Mouse (Mus musculus) midbrain, embryonic 15.5 days (tissue): ENCODE data around the gene Schip1. TPM values are rescaled to one million over a fixed set of nuclear protein-coding genes. Genes with fewer than 3 reads are reported as not detected.

Experiments used
- ATAC-seq: fragments of 200-750 bp; cut with Nextera tagmentation; replicated peaks from 2 replicates; pipeline ENCODE4 v1.8.0; 2017; ENCODE audit warnings: moderate TSS enrichment
- H3K27ac ChIP-seq: fragments of 300-500 bp; sonication (generic); 2 replicates; pipeline ENCODE4 v1.5.1; 2015; ENCODE audit warnings: mild to moderate bottlenecking, inconsistent platforms
- H3K27me3 ChIP-seq: fragments of 300-500 bp; sonication (generic); replicated peaks from 2 replicates; pipeline ENCODE4 v1.6.1; 2015; ENCODE audit warnings: inconsistent platforms
- H3K36me3 ChIP-seq: fragments of 300-500 bp; sonication (generic); replicated peaks from 2 replicates; pipeline ENCODE4 v1.6.1; 2015; ENCODE audit warnings: inconsistent platforms
- H3K4me1 ChIP-seq: fragments of 300-500 bp; sonication (generic); 2 replicates; pipeline ENCODE4 v1.6.1; 2015; ENCODE audit warnings: inconsistent platforms
- H3K4me2 ChIP-seq: fragments of 300-500 bp; sonication (generic); 2 replicates; pipeline ENCODE4 v1.6.1; 2015; ENCODE audit warnings: inconsistent platforms, mild to moderate bottlenecking, moderate library complexity
- H3K4me3 ChIP-seq: fragments of 300-500 bp; sonication (generic); 2 replicates; pipeline ENCODE4 v1.5.1; 2015; ENCODE audit warnings: mild to moderate bottlenecking, inconsistent platforms
- H3K9ac ChIP-seq: fragments of 300-500 bp; sonication (generic); 2 replicates; pipeline ENCODE4 v1.6.1; 2015; ENCODE audit warnings: mild to moderate bottlenecking, inconsistent platforms
- H3K9me3 ChIP-seq: fragments of 300-500 bp; sonication (generic); 2 replicates; pipeline ENCODE4 v1.6.1; 2016; ENCODE audit warnings: inconsistent platforms
- WGBS: fragments of 180-500 bp; shearing (Covaris S2); methylation state at CpG from one replicate; pipeline ENCODE4 v1.1.7; 2015; ENCODE audit warnings: mixed read lengths; 5-methylcytosine and 5-hydroxymethylcytosine counted together
- polyA plus RNA-seq: library from polyadenylated mRNA; unstranded; fragments of >200 nt; fragmentation: Nextera tagmentation; extraction: Ambion mirVana; gene quantifications from 2 replicates; pipeline ENCODE4 v1.2.1, GENCODE M21; 2015

Gene Schip1
- polyA plus RNA-seq, 1 experiment from 2014 or later, result 129 TPM

- no peaks in the 10 kb centered on the region for H3K9me3 ChIP-seq
- peak overlapping the region; percentile 61 for H3K9ac ChIP-seq
- peak overlapping the region; percentile 55 for H3K4me3 ChIP-seq
- no peaks in the 10 kb centered on the region for H3K36me3 ChIP-seq
- under 1% methylated on average over 12 of the region's 12 CpGs for WGBS
- peak overlapping the region; percentile 69 for H3K27ac ChIP-seq
- peaks cover 22% of the 10 kb centered on the region for H3K4me1 ChIP-seq
- no peaks in the 10 kb centered on the region for H3K27me3 ChIP-seq
- ATAC-seq, result 0 out of 2 replicates have a peak, but pooled peaks have one; percentile 4
- H3K4me2 ChIP-seq, result peak overlapping the region; percentile 99
Observed at GRCm38 (mm10) chr3:68493170-68493585, 428.6 kb downstream of the Schip1 start.

GRCm38 (mm10) chr3:68493586-68494295, 429.1 kb downstream of the Schip1 start:
- H3K9ac ChIP-seq, result peak overlapping the region; percentile 61
- H3K36me3 ChIP-seq, result no peaks in the 10 kb centered on the region
- peak; percentile 82 for ATAC-seq
- WGBS, result 0% methylated on average over 70 of the region's 70 CpGs
- H3K27me3 ChIP-seq, result no peaks in the 10 kb centered on the region
- H3K4me2 ChIP-seq, result peak overlapping the region; percentile 99
- H3K4me1 ChIP-seq, result peaks cover 22% of the 10 kb centered on the region
- H3K27ac ChIP-seq, result peak overlapping the region; percentile 69
- H3K4me3 ChIP-seq, result peak overlapping the region; percentile 55
- no peaks in the 10 kb centered on the region for H3K9me3 ChIP-seq

- H3K9ac ChIP-seq, result peak overlapping the region; percentile 61
- peak overlapping the region; percentile 99 for H3K4me2 ChIP-seq
- H3K4me3 ChIP-seq, result peak overlapping the region; percentile 55
- peak overlapping the region; percentile 69 for H3K27ac ChIP-seq
- H3K27me3 ChIP-seq, result no peaks in the 10 kb centered on the region
- H3K9me3 ChIP-seq, result no peaks in the 10 kb centered on the region
- ATAC-seq, result peak; percentile 49
- under 1% methylated on average over 68 of the region's 68 CpGs for WGBS
- no peaks in the 10 kb centered on the region for H3K36me3 ChIP-seq
- H3K4me1 ChIP-seq, result peaks cover 22% of the 10 kb centered on the region
Observed at GRCm38 (mm10) chr3:68494296-68495095, 429.9 kb downstream of the Schip1 start.

GRCm38 (mm10) chr3:68495096-68495735, 430.6 kb downstream of the Schip1 start:
- Histone ChIP-seq H3K4me3 (peak overlapping the region; percentile 55), H3K4me1 (peaks cover 22% of the 10 kb centered on the region), H3K27ac (peak overlapping the region; percentile 69), H3K9me3 (no peaks in the 10 kb centered on the region), H3K36me3 (no peaks in the 10 kb centered on the region), H3K27me3 (no peaks in the 10 kb centered on the region), H3K9ac (peak overlapping the region; percentile 61), H3K4me2 (peak overlapping the region; percentile 99)
- ATAC-seq, result peak; percentile 61
- under 1% methylated on average over 38 of the region's 38 CpGs for WGBS

- peak overlapping the region; percentile 61 for H3K9ac ChIP-seq
- H3K4me1 ChIP-seq, result peaks cover 22% of the 10 kb centered on the region
- peak overlapping the region; percentile 99 for H3K4me2 ChIP-seq
- peak overlapping the region; percentile 55 for H3K4me3 ChIP-seq
- no peaks in the 10 kb centered on the region for H3K27me3 ChIP-seq
- H3K9me3 ChIP-seq, result no peaks in the 10 kb centered on the region
- no peaks in the 10 kb centered on the region for H3K36me3 ChIP-seq
- 1% methylated on average over 9 of the region's 9 CpGs for WGBS
- peak overlapping the region; percentile 69; the same call in 1 of the 2 replicates for H3K27ac ChIP-seq
- peak; percentile 18; the same call in 1 of the 2 replicates for ATAC-seq
Observed at GRCm38 (mm10) chr3:68495736-68496242, 431.2 kb downstream of the Schip1 start.

GRCm38 (mm10) chr3:68496513-68496912, 431.9 kb downstream of the Schip1 start:
- Histone ChIP-seq H3K27ac (no peak overlapping the region), H3K4me3 (no peak overlapping the region), H3K4me2 (peak overlapping the region; percentile 99), H3K36me3 (no peaks in the 10 kb centered on the region), H3K9ac (no peak overlapping the region), H3K4me1 (peaks cover 22% of the 10 kb centered on the region), H3K27me3 (no peaks in the 10 kb centered on the region), H3K9me3 (no peaks in the 10 kb centered on the region)
- 60% methylated on average over 6 of the region's 6 CpGs for WGBS
- no peak for ATAC-seq

- Histone ChIP-seq H3K36me3 (no peaks in the 10 kb centered on the region), H3K27me3 (no peaks in the 10 kb centered on the region)
- 88% methylated on average over 6 of the region's 6 CpGs for WGBS
Observed at GRCm38 (mm10) chr3:68499532-68500152, 435.0 kb downstream of the Schip1 start.

GRCm38 (mm10) chr3:68504838-68505237, 440.2 kb downstream of the Schip1 start:
- H3K4me2 ChIP-seq, result no peak overlapping the region

More at GRCm38 (mm10) chr3:68499532-68500152, 435.0 kb downstream of the Schip1 start:
- Histone ChIP-seq H3K4me3 (no peak overlapping the region), H3K27ac (no peak overlapping the region), H3K9me3 (no peaks in the 10 kb centered on the region), H3K9ac (no peak overlapping the region), H3K4me2 (no peak overlapping the region), H3K4me1 (peaks cover 14% of the 10 kb centered on the region)
- no peak for ATAC-seq

GRCm38 (mm10) chr3:68506769-68507318, 442.2 kb downstream of the Schip1 start:
- no peak overlapping the region for H3K9ac ChIP-seq
- no peak overlapping the region for H3K4me3 ChIP-seq
- no peaks in the 10 kb centered on the region for H3K27me3 ChIP-seq
- 70% methylated on average over 7 of the region's 7 CpGs for WGBS
- H3K4me2 ChIP-seq, result no peak overlapping the region
- H3K9me3 ChIP-seq, result no peaks in the 10 kb centered on the region
- no peak overlapping the region for H3K27ac ChIP-seq
- H3K36me3 ChIP-seq, result no peaks in the 10 kb centered on the region
- no peak for ATAC-seq
- H3K4me1 ChIP-seq, result peaks cover 4% of the 10 kb centered on the region; the same call in 1 of the 2 replicates

More at GRCm38 (mm10) chr3:68504838-68505237, 440.2 kb downstream of the Schip1 start:
- Histone ChIP-seq H3K9ac (no peak overlapping the region), H3K4me3 (no peak overlapping the region), H3K9me3 (no peaks in the 10 kb centered on the region), H3K27me3 (no peaks in the 10 kb centered on the region), H3K4me1 (peaks cover 4% of the 10 kb centered on the region; the same call in 1 of the 2 replicates), H3K36me3 (no peaks in the 10 kb centered on the region), H3K27ac (no peak overlapping the region)
- ATAC-seq, result no peak
- WGBS, result 93% methylated on average over 3 of the region's 3 CpGs

GRCm38 (mm10) chr3:68508629-68509028, 444.0 kb downstream of the Schip1 start:
- Histone ChIP-seq H3K27ac (no peak overlapping the region), H3K4me3 (no peak overlapping the region), H3K4me1 (peaks cover 7% of the 10 kb centered on the region; the same call in 1 of the 2 replicates), H3K9ac (no peak overlapping the region), H3K9me3 (no peaks in the 10 kb centered on the region), H3K4me2 (no peak overlapping the region), H3K36me3 (no peaks in the 10 kb centered on the region), H3K27me3 (no peaks in the 10 kb centered on the region)
- no peak for ATAC-seq
- WGBS, result 68% methylated on average over 6 of the region's 6 CpGs

GRCm38 (mm10) chr3:68510872-68511271, 446.3 kb downstream of the Schip1 start:
- no peak for ATAC-seq
- WGBS, result 83% methylated on average over 5 of the region's 5 CpGs
- Histone ChIP-seq H3K4me1 (peaks cover 10% of the 10 kb centered on the region; the same call in 1 of the 2 replicates), H3K27ac (no peak overlapping the region), H3K36me3 (no peaks in the 10 kb centered on the region), H3K4me2 (no peak overlapping the region), H3K9ac (no peak overlapping the region), H3K9me3 (no peaks in the 10 kb centered on the region), H3K27me3 (no peaks in the 10 kb centered on the region), H3K4me3 (no peak overlapping the region)
